Mouse (Mus musculus) lung, adult 18-20 months (tissue): ENCODE data around the gene Snrpf.
"Not testable (repeated sequence)": the region's sequence is repeated elsewhere in the genome, so short reads cannot be mapped to it uniquely, and the experiment has no call there.

Experiments used
- DNase-seq, 2 experiments: peaks; one replicate each; pipeline ENCODE4 v3.0.0; 2022; ENCODE audit warnings: mixed read lengths in 2 of 2

Gene Snrpf

DNA sequence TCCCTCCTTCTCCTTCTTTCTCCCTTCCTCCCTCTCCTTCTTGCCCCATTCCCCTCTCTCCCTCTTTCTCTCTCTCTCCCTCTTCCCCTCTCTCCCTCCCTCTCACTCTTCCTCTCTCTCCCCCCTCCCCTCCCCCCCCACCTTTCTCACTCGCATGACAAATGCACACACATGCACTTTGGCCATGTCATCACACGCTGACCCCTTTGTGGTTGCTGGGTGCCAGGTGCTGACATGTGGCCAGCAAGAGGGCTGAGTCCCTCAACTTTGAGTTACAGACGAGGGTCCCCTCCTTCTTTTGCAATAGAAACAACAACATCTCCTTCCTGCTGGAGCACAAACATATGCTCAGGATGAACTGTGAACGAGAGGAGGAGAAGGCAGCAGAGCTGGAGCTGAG is 14.5 kb downstream of the Snrpf start:
- no peak for DNase-seq

DNA sequence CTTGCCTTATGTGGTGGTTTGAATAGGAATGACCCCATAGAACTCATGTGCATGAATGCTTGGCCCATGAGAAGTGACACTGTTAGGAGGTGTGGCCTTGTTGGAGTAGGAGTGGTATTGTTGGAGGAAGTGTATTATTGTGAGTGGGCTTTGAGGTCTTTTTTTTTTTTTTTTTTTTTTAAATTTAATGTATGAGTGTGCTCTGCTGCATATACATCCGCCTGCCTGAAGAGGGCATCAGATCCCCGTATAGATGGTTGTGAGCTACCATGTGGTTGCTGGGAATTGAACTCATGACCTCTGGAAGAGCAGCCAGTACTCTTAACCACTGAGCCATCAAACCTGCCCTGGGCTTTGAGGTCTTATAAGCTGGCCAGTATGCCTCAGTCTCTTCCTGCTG is 17.3 kb downstream of the Snrpf start:
- DNase-seq = no peak

DNA sequence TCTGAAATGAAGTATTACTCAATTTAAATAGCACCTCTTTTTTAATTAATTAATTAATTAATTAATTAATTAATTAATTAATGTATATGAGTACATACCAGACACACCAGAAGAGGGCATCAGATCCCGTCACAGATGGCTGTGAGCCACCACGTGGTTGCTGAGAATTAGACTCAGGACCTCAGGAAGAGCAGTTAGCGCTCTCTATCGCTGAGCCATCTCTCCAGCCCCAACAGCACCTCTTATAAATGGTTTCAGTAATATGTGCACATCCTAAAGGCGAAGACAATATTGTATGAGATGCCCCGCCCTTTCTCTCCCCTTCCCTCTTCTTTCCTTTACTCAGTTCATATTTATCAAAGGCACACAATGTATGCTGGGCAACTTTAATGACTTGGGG is 20.8 kb downstream of the Snrpf start:
- DNase-seq = no peak

DNA sequence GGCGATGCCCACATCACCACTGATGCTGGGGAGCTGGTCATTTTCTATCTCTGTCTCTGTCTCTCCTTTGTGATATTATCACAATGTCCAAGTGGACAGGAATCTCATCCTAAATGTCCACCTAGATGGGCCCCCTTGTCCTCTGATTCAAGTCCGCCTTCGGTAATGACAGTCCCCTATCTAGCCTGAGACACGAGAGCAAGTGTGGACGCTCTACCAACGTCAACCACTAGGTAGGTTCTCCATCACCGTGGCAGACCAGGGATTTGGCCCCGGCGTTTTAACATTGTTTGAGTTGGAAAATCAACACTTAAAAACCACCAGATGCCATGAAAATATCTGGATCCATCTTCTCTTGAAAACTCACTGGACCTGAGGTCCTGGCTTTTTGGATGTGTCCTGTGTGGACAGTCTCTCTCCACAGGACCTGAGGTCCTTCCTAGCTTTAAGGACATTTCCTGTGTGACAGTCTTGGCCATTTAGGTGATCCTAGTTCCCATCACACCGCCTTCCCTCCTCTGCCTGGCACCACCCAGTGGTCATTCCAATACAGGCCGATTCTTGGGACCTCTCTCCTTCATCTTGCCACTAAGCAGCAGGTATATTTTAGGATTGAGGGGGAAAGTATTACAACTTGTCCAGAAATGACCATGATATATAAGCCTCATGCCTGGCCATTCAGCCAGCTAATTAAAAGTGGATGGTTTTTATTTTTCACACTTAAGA is 21.5 kb downstream of the Snrpf start:
- no peak for DNase-seq

DNA sequence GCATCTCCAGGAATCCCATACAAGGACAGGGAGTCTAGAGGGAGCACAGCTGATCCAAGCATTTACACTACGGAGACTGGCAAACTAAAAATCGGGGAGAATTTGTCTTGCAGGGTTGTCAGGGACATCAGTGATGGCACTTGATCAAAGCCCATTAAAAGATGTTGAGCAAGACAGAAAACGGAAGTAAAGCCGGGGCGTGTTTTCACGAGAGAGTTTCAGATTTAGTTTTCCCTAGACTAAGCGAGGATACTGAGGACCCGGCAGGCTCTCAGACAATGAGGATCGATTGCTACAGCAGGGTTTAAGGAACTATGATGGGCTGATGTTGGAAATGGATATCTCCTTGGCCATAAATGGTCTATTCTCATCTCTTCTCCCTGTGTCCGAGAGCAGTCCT is 22.4 kb downstream of the Snrpf start:
- no peak for DNase-seq

DNA sequence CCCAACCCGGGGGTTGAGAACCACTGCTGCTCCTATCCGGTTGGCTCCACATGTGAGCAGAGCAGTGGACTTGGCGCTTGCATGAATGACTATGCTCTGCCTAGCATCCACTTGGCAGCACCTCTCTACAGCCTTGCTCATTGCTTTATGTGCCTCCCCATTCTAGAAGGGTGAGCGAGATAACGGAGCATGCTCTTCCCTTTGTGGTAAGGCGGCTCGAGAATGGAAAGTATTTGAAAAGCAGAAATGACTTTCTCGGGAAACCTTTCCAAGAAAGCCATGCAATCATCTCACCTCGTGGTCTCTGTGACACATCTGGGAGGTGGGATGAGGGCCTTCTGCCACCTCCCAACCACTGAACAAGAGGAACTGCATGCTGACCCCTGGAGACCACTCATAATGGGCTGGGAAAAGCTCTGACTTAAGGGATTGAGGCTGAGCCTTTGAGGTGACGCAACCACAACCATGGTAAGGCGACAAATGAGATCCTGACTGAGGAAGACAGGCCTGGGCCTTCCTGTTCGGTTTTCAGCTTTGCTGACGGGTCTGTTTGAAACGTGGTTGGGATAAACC is 24.9 kb downstream of the Snrpf start:
- no peak for DNase-seq

DNA sequence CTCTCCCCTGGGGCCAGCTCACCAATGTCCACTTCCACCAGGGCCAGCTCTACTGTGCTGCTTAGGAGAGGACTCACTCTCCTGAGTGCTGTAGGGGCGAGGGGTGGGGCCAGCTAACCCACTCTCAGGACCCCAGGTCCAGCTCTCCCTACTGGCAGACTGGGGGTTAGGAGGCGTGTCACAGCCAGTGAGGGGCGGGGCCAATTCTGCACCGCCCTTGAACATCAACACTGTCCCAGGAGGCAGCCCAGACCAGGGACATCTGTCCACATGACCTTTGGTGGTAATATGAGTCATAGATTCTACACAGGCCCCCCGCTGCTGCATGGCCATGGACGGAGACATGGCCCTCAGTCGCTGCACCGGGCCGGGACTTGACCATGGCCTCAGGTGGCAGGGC is 29.7 kb downstream of the Snrpf start:
- DNase-seq = no peak

DNA sequence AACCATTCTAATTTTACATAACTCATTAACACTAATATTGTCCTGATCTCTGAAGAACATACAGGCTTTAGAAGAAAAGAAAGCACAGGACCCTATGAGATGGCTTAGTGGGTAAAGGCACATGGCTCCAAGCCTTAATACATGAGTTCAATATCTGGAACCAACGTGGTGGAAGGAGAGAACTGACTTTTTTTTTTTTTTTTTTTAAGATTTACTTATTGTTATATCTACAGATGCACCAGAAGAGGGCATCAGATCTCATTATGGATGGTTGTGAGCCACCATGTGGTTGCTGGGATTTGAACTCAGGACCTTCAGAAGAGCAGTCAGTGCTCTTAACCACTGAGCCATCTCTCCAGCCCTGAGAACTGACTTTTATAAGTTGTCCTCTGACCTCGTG is 31.5 kb downstream of the Snrpf start:
- not testable (repeated sequence) for DNase-seq

DNA sequence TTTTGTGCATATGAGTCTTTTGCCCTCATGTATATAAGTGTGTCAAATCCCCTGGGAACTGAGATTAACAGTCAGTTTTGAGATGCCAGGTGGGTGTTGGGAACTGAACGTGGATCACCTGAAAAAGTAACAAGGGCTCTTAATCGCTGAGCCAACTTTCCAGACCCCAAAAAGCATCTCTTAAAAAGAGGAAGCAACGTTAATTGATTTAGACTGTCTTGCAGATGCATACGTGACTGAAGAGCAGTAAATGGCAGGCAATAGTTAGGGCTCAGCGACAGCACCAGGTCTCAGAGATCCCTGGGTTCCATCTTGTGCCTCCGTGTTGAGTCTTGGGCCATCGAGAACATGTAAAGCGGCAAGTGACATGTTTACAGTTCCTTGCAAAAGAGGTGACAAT is 36.9 kb downstream of the Snrpf start:
- no peak for DNase-seq

DNA sequence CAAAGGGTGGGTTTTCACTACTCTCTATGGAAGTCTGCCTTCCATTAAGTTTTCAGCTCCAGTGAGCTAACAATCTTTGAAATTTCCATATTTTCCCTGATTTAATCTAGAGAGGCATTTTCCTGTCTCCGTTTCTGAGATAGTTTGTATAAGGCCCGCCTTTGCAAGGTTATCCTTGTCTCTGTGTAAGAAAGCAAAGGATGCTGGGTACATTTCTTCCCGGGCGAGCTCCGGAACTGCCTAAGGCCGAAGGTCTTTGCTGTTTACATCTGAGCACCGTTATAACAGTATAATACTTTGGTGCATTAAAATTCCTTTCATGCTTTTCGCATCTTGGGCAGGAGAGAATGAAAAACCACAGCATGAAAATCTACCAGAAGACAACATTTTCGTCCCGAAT is 39.7 kb downstream of the Snrpf start:
- DNase-seq = no peak

DNA sequence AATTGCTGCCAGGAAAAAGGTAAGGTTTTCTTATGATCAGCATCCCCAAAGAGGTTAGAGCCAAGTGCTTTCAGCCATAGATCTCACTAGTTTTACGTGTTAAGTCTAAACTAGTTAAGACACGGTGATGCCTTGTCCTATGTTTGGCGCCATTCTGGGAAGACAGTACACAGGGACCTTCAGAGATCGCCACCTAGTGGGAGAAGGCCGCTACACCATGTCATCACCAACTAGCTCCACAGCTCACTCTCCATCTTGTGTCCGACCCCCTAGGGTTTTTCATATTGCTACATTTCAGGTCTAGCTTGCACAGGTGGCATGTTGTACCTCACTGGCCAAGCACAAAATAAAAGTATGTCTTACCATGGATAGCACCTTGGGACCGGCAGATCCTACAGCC is 40.5 kb downstream of the Snrpf start:
- peak; percentile 68 to 71 for DNase-seq

DNA sequence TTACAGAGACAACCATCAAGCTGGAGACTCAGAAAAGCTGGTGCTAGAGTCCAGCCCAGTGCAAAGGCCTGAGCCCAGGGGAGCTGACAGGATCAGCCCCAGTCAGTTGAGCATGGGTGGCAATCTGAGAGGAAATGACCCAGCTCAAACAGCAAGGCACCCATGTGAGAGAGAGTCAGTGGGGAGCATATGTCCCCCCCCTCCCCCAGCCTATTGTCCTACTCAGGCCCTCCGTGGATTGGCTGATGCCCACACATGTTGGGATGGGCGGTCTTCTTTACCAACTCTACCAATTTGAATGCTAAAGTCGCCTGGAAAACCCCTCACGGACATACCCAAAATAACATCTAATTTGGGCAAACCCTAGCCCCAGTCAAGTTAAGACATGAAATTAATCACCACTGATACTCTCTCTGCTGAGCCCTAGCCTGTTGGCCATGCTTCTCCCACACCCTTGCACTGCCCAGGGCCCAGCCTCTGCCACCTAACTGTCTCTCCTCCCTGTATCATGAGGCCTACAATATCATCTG is 41.7 kb downstream of the Snrpf start:
- no peak for DNase-seq

DNA sequence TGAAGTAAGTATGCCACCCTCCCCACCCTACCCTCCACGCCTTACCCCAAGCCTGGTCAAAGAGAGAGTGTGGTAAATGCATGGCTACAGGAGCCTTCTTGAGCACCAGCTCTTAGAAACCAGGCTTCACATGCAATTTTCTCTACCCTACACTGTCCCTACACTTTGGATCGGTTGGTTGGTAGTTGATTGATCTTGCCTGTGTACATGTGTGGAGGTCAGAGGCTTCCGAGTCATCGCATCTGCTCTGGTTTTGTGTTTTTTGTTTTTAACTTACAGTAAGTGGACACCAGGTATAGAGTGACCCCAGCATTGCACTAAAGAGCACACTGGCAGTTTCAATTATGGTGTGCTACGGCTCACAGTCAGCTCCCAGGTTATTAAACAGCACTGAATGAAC is 45.3 kb downstream of the Snrpf start:
- DNase-seq = no peak

DNA sequence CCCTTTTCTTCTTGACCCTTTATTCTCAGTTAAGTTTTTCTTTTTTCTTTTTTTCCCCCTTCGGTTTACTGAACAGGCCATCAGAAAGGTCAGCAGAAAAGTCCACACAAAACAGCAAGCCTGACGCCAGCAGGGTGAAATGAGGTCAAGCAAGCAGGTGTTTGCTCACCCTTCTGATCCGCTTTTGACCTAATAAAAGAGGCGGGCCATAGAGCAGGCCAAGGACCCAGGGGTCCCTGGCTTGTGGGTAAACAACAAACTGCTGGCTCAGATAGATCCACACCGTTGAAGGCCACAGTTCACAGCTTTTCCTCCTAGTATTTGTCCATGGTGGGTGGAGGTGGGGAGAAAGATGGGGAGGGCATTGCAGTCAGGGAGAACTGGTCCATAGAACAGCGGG is 46.3 kb downstream of the Snrpf start:
- no peak for DNase-seq

DNA sequence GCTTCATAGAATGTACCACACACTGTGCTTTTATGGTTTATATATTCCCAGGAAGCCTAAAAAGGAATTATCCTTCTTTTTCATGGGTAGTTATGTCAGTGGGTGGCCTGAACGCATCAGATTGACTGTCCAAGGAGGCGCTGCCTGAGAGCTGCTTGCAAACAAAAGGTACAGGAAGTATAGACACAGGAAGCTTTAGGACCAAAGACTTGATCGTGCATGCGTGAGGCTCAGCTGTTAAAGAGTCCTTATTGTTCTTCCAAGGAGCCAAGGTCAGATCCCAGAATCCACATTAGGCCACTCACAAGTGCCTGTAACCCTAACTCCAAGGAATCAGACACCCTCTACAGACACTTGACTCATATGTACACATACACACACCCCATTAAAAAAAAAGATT is 47.1 kb downstream of the Snrpf start:
- DNase-seq = no peak

DNA sequence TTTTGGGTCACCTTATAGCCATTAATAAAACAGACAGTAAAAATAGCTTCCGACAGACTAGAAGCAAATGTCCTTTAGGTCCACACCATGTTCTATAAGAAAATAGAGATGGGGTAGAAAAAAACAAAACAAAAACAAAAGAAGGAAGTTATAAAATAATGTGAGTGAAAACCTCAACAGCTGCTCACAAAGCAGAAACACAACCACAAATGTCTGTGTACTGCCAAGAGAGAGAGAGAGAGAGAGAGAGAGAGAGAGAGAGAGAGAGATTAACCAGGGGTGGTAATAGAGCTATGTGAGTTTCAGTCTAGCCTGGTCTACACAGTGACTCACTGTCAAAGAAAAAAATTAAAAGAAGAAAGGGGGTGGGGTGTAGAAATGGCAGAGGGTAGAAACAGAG is 47.9 kb downstream of the Snrpf start:
- no peak for DNase-seq

DNA sequence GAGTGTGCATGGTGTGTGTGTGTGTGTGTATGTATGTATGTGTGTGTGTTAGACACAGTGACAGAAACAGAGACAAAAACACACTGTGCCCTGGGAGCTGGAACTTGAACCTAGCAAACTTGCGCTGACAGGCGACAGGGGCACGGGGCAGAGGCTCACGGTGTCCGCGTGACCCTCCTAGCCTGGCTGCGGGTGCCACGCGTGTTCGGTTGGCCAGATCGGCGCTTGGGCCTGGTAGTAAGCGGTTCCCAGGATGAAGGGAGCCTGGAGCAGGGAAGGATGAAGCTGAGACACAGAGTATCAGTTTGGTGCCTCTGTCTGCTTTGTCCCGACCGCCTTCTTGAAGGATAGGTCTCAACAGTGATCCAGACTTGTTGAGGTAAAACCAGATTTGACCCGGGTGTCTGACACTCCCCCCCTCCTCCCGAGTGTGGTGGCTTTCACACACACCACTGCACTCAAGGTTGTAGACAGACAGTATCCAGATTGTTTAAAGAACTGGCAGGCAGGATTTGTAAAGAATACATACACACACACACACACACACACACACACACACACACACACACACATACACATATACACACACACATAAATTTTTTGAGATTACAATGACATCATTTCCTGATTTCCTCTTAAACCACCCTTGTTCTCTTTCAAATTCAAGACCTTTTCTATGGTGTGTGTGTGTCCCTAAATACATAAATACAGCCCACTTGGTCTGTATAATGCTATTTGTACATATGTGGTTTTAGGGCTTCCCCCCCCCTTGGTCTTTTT is 48.9 kb downstream of the Snrpf start, which contains the start of gene Ccdc38:
Gene Ccdc38 (plus strand): TSS at position 202 of the 780 bp plus-strand sequence.
- DNase-seq = no peak

DNA sequence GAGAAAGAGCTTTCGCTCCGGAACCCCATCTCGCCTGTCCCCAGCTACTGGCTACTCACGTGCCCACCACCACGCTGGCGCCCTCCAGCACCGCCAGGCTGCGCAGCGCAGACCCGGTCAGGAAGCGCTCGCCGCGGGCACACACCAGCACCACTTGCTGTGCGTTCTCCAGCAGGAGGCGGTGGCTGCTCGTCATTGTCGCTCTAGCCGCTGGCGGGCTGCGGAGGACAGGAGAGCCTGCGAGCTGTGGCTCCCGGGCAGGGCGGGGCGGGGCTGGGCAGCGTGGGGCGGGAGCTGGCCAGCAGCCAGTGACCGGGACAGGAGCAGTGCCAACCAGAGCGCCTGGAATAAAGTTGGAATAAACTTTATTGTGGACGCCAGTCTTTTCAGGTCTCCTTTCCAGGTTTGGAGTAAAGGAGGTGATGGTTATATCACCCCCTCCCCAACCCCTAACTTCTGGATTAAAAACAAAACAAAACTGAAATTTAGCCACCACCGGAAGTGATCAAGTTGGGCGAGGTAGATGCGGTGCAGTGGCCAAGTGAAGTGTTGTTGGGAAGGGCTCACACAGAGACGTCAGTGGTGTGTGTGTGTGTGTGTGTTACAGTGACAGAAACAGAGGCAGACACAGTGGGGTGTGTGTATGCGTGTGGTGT is 49.6 kb downstream of the Snrpf start, which contains the start of gene Amdhd1:
Gene Amdhd1 (minus strand): TSS at position 259 of the 656 bp plus-strand sequence.
- DNase-seq = peak; percentile 84 to 91

DNA sequence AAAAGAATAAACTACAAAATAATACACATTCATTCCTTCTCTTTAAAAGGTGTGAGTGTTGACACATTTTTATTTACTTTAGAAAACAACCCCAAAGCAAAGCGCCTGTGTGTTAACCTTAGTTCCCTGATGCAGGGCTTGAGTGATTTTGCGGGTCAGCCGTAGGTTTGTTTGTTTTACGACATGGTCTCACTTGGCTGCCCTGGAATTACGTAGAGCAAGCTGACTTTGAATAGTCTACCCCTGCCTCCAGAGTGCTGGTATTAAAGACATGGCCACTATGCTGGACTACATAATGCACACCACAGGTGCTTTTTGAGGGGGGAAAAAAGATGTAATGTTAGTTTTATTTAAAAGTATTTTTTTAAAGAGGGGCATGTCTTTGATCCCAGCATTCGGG is 50.7 kb downstream of the Snrpf start:
- no peak for DNase-seq

DNA sequence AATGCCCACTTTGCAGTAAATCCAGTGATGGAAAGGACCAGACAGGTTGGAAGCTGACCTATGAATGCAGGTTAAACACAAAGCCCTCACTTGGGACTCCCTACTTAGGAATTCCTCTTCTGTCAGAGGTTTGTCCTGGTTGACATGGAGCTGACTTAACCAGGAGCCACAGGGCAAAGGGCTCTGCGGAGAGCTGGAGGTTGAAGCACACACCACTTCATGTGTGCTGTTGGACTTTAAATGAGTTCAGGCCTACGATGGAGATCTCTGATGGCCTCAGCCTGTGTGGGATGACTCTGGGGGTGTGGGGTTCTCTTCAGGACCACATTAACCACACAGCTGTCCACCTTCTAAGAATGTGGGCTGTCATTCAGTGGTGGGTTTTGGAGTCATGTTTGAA is 51.2 kb downstream of the Snrpf start:
- DNase-seq = no peak
